Comparison of ENCODE assay signal across 8 mouse cellular contexts in the genomic region with DNA sequence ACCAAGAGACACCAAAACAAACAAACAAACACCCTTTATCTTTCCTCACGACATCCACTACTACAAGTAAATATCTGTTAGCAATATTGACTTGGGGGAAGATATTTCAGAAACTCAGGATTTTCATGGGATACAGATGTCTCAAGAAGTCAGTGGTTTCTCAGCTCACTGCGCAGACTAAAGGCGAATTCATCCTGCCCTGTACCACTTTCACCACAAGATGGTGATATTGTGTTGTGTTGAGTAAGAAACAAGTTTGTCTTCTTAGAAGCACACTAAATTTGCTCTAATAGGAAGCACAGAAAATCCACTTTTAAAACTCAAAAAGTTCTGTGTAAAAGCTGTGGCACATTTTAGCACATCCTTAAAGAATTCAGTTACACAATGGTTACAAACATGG.
DNase-seq lines count a peak whose midpoint lies in the region; ATAC-seq and TF ChIP-seq lines count a peak whose summit lies in the region.

No protein-coding gene starts in this region.

- no peak for ATAC-seq in intestine, postnatal 0 days
- ATAC-seq in intestine, embryonic 16.5 days = no peak
- ATAC-seq in embryonic facial prominence, embryonic 14.5 days (ENCODE audit: low read depth) = no peak
- peak; percentile 66; the same call in 1 of the 2 replicates for ATAC-seq in midbrain, postnatal 0 days (ENCODE audit: low FRiP score)

- 7% methylated on average over 3 of the region's 3 CpGs for WGBS in intestine, postnatal 0 days
- 10% methylated on average over 3 of the region's 3 CpGs for whole genome bisulfite sequencing in intestine, embryonic 16.5 days
- WGBS in embryonic facial prominence, embryonic 14.5 days = 7% methylated on average over 3 of the region's 3 CpGs
- 22% methylated on average over 3 of the region's 3 CpGs for WGBS in midbrain, postnatal 0 days

- H3K9me3 ChIP-seq in intestine, postnatal 0 days (ENCODE audit: control insufficient read depth) = no peaks in the 10 kb centered on the region
- no peaks in the 10 kb centered on the region for H3K9me3 ChIP-seq in intestine, embryonic 16.5 days (ENCODE audit: control insufficient read depth, low read length)
- H3K9me3 ChIP-seq in embryonic facial prominence, embryonic 14.5 days (ENCODE audit: control insufficient read depth, low read length) = no peaks in the 10 kb centered on the region
- H3K9me3 ChIP-seq in midbrain, postnatal 0 days (ENCODE audit: low read length) = no peaks in the 10 kb centered on the region

- H3K4me3 ChIP-seq in intestine, postnatal 0 days (ENCODE audit: low read depth, low read length) = no peak overlapping the region
- H3K4me3 ChIP-seq in intestine, embryonic 16.5 days (ENCODE audit: low read length) = no peak overlapping the region
- H3K4me3 ChIP-seq in embryonic facial prominence, embryonic 14.5 days (ENCODE audit: low read depth, low read length) = no peak overlapping the region
- H3K4me3 ChIP-seq in midbrain, postnatal 0 days (ENCODE audit: low read depth, low read length) = no peak overlapping the region

- TF ChIP-seq CTCF in intestine, postnatal 0 days (IDR thresholded peaks at IDR 0.05; ENCODE audit: low read depth) = peak; percentile 72
- TF ChIP-seq CTCF in midbrain, postnatal 0 days (IDR thresholded peaks at IDR 0.05) = peak; percentile 93

- no peak overlapping the region for H3K9ac ChIP-seq in intestine, postnatal 0 days (ENCODE audit: low read depth, low read length)
- no peak overlapping the region for H3K9ac ChIP-seq in intestine, embryonic 16.5 days (ENCODE audit: low read depth, low read length)
- no peak overlapping the region for H3K9ac ChIP-seq in embryonic facial prominence, embryonic 14.5 days (ENCODE audit: low read depth, low read length)
- no peak overlapping the region for H3K9ac ChIP-seq in midbrain, postnatal 0 days (replicated peaks; ENCODE audit: low read length, poor library complexity, severe bottlenecking)

- H3K4me1 ChIP-seq in intestine, postnatal 0 days (replicated peaks; ENCODE audit: control insufficient read depth, insufficient read depth, low read length) = no peaks in the 10 kb centered on the region
- H3K4me1 ChIP-seq in intestine, embryonic 16.5 days (ENCODE audit: control insufficient read depth, insufficient read depth, low read length) = no peaks in the 10 kb centered on the region
- H3K4me1 ChIP-seq in embryonic facial prominence, embryonic 14.5 days (ENCODE audit: control insufficient read depth, insufficient read depth, low read length) = no peaks in the 10 kb centered on the region
- no peaks in the 10 kb centered on the region for H3K4me1 ChIP-seq in midbrain, postnatal 0 days (ENCODE audit: insufficient read depth, low read length)

- H3K4me2 ChIP-seq in intestine, postnatal 0 days (replicated peaks; ENCODE audit: low read depth) = no peak overlapping the region
- no peak overlapping the region for H3K4me2 ChIP-seq in intestine, embryonic 16.5 days (ENCODE audit: low read depth, low read length)
- no peak overlapping the region for H3K4me2 ChIP-seq in embryonic facial prominence, embryonic 14.5 days (ENCODE audit: low read depth, low read length)
- H3K4me2 ChIP-seq in midbrain, postnatal 0 days (ENCODE audit: low read depth, low read length, poor library complexity, severe bottlenecking) = no peak overlapping the region

- no peaks in the 10 kb centered on the region for H3K36me3 ChIP-seq in intestine, postnatal 0 days (ENCODE audit: control insufficient read depth, insufficient read depth)
- no peaks in the 10 kb centered on the region for H3K36me3 ChIP-seq in intestine, embryonic 16.5 days (ENCODE audit: control insufficient read depth, insufficient read depth, low read length)
- no peaks in the 10 kb centered on the region for H3K36me3 ChIP-seq in embryonic facial prominence, embryonic 14.5 days (ENCODE audit: control insufficient read depth, insufficient read depth, low read length)
- H3K36me3 ChIP-seq in midbrain, postnatal 0 days (ENCODE audit: insufficient read depth, low read length) = no peaks in the 10 kb centered on the region

- no peak overlapping the region for H3K27ac ChIP-seq in intestine, postnatal 0 days (ENCODE audit: low read depth, low read length)
- no peak overlapping the region for H3K27ac ChIP-seq in intestine, embryonic 16.5 days (ENCODE audit: low read length)
- H3K27ac ChIP-seq in embryonic facial prominence, embryonic 14.5 days (replicated peaks; ENCODE audit: low read depth, low read length) = no peak overlapping the region
- no peak overlapping the region for H3K27ac ChIP-seq in midbrain, postnatal 0 days (ENCODE audit: low read depth, low read length)

- DNase-seq in Muller cell, postnatal 12 days (ENCODE audit: inconsistent ontology term) = peak; percentile 44
- DNase-seq in embryonic facial prominence, embryonic 14.5 days (ENCODE audit: low spot score) = peak; percentile 79
- DNase-seq in layer of hippocampus, adult 11-12 months (ENCODE audit: low spot score) = peak; percentile 37
- peak; percentile 79 for DNase-seq in midbrain, postnatal 0 days (ENCODE audit: low spot score)
- no peak for DNase-seq in urinary bladder, postnatal 36 days (ENCODE audit: low spot score in 2 of 2)
- no peak for DNase-seq in thymus, postnatal 25 days

- H3K27me3 ChIP-seq in intestine, postnatal 0 days (replicated peaks; ENCODE audit: control insufficient read depth, insufficient read depth, low read length) = no peaks in the 10 kb centered on the region
- H3K27me3 ChIP-seq in intestine, embryonic 16.5 days (replicated peaks; ENCODE audit: control insufficient read depth, insufficient read depth, low read length) = no peaks in the 10 kb centered on the region
- no peaks in the 10 kb centered on the region for H3K27me3 ChIP-seq in embryonic facial prominence, embryonic 14.5 days (replicated peaks; ENCODE audit: control insufficient read depth, insufficient read depth, low read length)
- H3K27me3 ChIP-seq in midbrain, postnatal 0 days (ENCODE audit: insufficient read depth, low read length) = no peaks in the 10 kb centered on the region

Comparison
In these comparisons a context has a peak if more than half of its experiments do, and no peak if none do; other contexts are left out.
1. DNase-seq: peak in Muller cell, postnatal 12 days (single experiment), embryonic facial prominence, embryonic 14.5 days (single experiment), layer of hippocampus, adult 11-12 months (single experiment) and midbrain, postnatal 0 days (single experiment); none in urinary bladder, postnatal 36 days (0 of 2) and thymus, postnatal 25 days (single experiment).